Mouse (Mus musculus): Measurements from ENCODE around the gene Pld2.
A peak's percentile ranks its signal among the peaks of the same experiment; 100 is the strongest.

Gene Pld2

GRCm38 (mm10) chr11:70579710-70580357 is 40.0 kb downstream of the Pld2 start:
- DNase-seq = no peak

DNA sequence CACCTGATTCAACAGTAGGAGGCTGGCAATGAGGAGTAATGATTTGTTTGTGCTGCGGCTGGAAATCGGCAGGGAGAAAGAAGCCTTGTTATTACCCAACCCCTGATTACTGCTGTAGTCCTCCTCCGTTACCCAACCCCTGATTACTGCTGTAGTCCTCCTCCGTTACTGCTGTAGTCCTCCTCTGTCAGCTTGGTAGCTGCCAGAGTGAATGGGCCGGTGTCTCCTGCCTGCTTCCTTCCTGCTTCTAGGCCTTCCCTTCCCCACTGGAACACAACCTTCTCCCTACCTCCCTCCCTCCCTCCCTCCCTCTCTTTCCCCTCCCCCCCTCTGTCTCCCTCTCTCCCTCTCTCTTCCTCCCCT is 40.5 kb downstream of the Pld2 start:
- no peak for DNase-seq

DNA sequence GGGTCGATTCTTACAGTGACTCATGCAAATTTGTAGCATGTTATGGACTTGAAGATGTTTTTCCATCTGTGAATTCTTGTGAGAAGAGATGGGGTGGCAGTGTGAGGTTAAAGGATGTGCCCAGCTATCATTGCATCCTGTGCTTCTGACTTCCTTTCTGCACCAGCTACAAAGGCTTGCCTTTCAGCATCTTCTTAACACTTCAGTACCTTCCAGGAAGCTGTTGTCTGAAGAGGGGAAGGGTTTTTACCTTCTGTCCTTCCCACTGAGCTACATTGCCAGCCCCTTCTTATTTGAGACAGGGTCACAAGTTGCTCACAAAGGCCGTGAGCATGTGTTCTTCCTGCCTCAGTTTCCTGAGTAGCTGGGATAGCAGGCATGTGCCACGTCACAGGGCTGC is 41.1 kb downstream of the Pld2 start:
- no peak for DNase-seq

DNA sequence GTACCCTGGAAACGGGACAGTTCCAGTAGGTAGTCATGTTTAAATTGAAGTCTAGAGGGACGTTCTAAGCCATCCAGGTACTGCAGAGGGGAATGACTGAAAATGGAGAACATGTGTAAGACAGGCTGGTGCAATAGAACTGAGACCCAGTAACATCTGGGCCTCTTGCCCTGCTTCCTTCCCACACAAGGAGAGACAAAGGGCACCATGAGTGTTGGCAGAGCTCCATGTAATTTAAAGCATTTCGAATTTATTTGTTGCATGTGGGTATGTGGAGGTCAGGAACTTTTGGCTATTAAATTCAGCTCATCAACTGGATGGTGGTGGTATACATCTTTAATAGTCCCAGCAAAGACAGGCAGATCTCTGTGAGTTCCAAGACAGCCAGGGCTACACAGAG is 42.3 kb downstream of the Pld2 start:
- DNase-seq = no peak

GRCm38 (mm10) chr11:70583022-70583714 is 43.3 kb downstream of the Pld2 start:
- DNase-seq = no peak

- no peak for DNase-seq
These were observed 43.9 kb downstream of the Pld2 start for GRCm38 (mm10) chr11:70583775-70584174.

DNA sequence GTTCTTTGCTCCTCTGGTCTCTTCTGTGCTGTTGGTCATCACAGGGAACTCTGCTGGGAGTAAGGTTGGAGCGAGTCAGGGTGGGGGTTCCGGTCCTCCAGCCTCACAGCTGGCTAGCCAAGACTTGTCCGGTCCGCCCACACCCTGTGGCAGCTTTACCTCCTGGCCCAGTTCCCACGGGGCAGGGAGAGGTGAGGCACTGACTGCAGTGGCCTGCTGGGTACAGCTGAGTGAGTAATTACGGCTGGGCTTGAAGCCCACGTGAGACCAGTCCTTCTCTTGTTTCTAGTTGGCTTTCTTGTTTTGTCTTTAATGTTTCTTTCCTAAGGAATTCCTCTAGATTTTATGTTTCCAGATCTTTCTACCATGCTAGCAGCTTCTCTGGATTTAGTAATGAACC is 45.6 kb downstream of the Pld2 start:
- DNase-seq = no peak

DNA sequence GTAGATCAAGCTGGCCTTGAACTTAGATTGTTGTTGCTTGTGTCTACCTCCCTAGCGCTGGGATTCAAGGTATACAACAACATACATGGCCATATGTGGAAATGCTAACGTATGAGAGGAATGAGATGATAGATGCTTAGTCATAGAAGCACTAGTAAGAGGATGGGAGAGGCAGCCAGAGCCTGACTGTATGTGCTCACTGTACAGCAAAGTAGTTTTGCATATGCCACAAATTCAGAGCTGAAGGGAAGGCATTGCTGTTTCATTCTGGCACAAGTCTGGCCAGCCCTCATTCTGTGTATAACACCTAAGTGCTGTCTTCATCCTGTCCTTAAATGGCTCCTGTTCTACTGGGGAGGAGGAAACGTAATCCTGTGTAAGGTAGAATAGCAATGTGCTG is 46.4 kb downstream of the Pld2 start:
- DNase-seq = no peak

- no peak for DNase-seq
These were observed 47.1 kb downstream of the Pld2 start for GRCm38 (mm10) chr11:70586954-70587353.

DNA sequence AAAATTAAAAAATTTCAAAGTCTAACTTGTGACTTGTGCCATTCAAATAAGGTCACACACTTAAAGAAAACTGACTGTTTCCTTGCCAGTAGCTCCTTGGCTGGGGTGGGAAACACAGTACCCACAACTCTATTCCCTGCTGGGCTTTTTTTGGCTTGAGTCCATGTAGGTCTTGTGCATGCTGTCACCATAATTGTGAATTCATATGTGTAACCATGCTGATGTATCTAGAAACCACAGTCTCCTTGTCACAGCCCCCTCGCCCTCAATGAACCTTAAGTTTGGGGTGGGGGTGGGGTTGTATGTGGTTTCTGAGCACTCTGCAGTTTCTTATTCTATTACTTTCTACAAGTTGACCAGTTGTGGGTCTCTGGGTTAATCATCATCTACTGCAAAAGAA is 51.9 kb downstream of the Pld2 start:
- no peak for DNase-seq

DNA sequence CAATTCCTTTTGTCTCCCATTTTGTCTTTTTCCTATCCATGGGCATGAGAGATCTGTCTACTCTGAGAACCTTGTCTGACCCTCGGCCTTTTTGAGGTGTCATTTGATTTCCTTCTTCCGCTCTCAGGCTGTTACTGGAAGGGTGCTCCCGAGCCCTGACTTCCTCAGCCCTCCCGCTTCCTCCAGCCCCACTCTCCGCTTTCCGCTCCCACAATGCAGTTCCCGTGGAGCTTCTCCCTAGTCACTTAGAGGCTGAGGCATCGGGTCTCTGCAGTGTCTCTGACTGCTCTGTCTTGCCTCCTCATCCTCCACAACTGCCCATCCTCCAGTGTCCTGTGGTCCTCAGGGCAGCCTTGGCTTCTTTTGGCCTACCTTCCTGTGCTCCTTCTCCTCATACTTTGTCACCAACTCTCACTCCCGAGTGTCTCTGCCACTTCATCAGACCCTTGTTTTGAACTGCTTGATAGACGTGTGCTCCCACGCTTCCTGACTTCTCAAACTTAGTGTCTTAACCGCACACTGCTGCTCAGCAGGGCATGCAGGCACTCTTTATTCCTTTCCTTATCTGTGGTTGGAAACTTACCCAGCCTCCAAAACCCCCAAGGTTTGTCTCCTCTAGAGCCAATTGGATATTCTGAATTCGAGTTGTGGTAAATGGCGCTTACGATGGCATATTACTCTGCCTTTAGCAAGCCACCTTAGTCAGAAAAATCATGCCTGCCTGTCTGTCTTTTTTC is 54.6 kb downstream of the Pld2 start:
- DNase-seq = no peak

DNA sequence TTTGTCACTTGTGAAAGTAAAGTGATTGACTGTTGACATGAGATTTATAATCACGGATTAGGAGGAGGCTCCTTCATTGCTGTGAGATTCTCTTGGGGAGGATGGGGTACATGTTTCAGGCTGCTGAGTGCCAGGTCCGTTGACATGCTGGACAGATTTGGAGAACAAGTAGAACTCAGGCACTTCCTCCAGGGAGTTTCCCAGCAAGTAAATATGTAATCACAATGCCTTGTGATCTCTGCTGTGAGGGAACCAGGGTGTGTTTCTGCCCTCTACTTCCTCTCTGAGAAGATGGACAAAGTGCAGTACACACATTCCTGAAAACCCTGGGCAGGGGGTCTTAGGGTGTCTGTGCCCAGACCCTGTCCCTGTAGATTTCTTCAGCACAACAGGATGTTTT is 55.8 kb downstream of the Pld2 start:
- DNase-seq = no peak

- DNase-seq = no peak
These were observed 56.2 kb downstream of the Pld2 start for GRCm38 (mm10) chr11:70596094-70596493.

- no peak for DNase-seq
These were observed 57.4 kb downstream of the Pld2 start for GRCm38 (mm10) chr11:70597301-70597700.

GRCm38 (mm10) chr11:70598451-70598953 is 58.6 kb downstream of the Pld2 start:
- no peak for DNase-seq

DNA sequence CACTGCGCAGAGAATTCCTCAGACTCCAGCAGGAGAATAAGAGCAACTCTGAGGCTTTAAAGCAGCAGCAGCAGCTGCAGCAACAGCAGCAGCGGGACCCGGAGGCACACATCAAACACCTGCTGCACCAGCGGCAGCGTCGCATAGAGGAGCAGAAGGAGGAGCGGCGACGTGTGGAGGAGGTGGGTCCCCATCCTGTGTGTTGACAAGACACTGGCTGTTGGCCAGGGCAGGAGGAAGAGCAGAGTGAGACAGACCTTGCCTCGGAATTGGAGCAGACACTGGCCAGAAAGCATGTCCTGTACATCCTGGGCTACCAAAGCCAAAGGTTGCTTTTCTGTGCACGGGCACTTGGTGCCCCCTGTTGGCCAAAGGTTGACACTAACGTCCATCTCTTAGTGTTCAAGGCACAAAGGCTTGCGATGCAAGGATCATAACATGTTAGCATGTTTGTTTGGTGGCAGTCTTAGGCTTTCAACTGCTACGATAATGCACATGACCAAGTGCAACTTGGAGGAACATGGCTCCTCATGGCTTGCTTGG is 65.2 kb downstream of the Pld2 start:
- DNase-seq = peak; percentile 65

GRCm38 (mm10) chr11:70606717-70607116 is 66.9 kb downstream of the Pld2 start:
- no peak for DNase-seq

DNA sequence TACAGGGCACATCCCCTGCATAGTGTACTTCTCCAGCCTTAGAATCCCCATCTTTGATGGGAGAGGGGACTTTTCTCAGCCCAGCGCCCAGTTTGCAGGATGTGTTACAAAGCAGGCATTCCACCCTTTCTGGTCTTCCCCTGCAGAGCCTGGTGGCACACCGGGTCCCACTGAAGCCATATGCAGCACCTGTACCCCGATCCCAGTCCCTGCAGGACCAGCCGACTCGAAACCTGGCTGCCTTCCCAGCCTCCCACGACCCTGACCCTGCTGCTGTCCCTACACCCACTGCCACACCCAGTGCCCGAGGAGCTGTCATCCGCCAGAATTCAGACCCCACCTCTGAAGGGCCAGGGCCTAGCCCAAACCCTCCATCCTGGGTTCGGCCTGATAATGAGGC is 67.7 kb downstream of the Pld2 start:
- DNase-seq = no peak
